Mouse (Mus musculus) 416B (cell line): ENCODE results near the gene Tln1.
"Not testable (repeated sequence)": the region's sequence is repeated elsewhere in the genome, so short reads cannot be mapped to it uniquely, and the experiment has no call there.

Source experiments
- DNase-seq: peaks from one replicate; pipeline ENCODE4 v3.0.0; 2011; ENCODE audit warnings: low read depth

Gene Tln1

GRCm38 (mm10) chr4:43561997-43562768 is at the start of gene Tln1, which contains the start of gene Creb3:
Tln1 (minus strand) TSS chr4:43562691.
Creb3 (plus strand) TSS chr4:43562332.
- DNase-seq: peak; percentile 99

- DNase-seq: peak; percentile 78
Measured at GRCm38 (mm10) chr4:43604751-43605685, 42.5 kb upstream of the Tln1 start.

GRCm38 (mm10) chr4:43604099-43604498 is 41.6 kb upstream of the Tln1 start:
- no peak for DNase-seq

- DNase-seq: no peak
Measured at GRCm38 (mm10) chr4:43600195-43600934, 37.9 kb upstream of the Tln1 start.

- DNase-seq: no peak
Measured at GRCm38 (mm10) chr4:43598650-43599380, 36.3 kb upstream of the Tln1 start.

- no peak for DNase-seq
Measured at GRCm38 (mm10) chr4:43598200-43598599, 35.7 kb upstream of the Tln1 start.

GRCm38 (mm10) chr4:43596597-43596996 is 34.1 kb upstream of the Tln1 start:
- DNase-seq: not testable (repeated sequence)

- no peak for DNase-seq
Measured at GRCm38 (mm10) chr4:43593453-43593852, 31.0 kb upstream of the Tln1 start.

- DNase-seq: no peak
Measured at GRCm38 (mm10) chr4:43591961-43592360, 29.5 kb upstream of the Tln1 start.

- no peak for DNase-seq
Measured at GRCm38 (mm10) chr4:43591543-43591942, 29.1 kb upstream of the Tln1 start.

GRCm38 (mm10) chr4:43587681-43588080 is 25.2 kb upstream of the Tln1 start:
- DNase-seq: peak; percentile 49

GRCm38 (mm10) chr4:43586411-43586810 is 23.9 kb upstream of the Tln1 start:
- DNase-seq: no peak

- no peak for DNase-seq
Measured at GRCm38 (mm10) chr4:43585682-43586081, 23.2 kb upstream of the Tln1 start.

GRCm38 (mm10) chr4:43584444-43585416 is 22.2 kb upstream of the Tln1 start, which contains the start of gene Msmp:
Msmp (minus strand) TSS chr4:43584494.
- no peak for DNase-seq

GRCm38 (mm10) chr4:43583421-43583820 is 20.9 kb upstream of the Tln1 start:
- no peak for DNase-seq

GRCm38 (mm10) chr4:43582241-43582640 is 19.8 kb upstream of the Tln1 start:
- peak; percentile 67 for DNase-seq

- DNase-seq: no peak
Measured at GRCm38 (mm10) chr4:43581381-43581780, 18.9 kb upstream of the Tln1 start.

GRCm38 (mm10) chr4:43580721-43581120 is 18.2 kb upstream of the Tln1 start:
- DNase-seq: no peak

GRCm38 (mm10) chr4:43579731-43580130 is 17.2 kb upstream of the Tln1 start:
- DNase-seq: no peak

- no peak for DNase-seq
Measured at GRCm38 (mm10) chr4:43579256-43579655, 16.8 kb upstream of the Tln1 start.
